Mouse (Mus musculus): Measurements from ENCODE around the gene Zmym2.

Zmym2 gene

DNA sequence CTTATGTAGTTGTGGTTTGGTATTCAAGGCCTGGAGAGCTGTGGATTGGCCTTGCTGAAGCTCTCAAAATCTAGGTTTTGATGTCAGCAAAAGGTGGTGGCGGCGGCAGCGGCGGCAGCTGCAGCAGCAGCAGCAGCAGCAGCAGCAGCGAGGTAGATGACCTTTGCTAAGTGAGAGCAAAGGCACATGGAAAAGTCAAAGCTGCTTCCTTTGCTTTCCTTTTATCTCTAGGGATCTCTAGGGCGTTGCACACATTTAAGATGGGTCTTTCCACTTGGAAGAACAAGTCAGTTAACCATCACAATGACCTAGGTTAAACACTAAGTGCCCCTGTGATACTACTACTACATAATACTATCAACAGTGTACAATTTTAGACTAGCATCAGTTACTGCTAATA lies 49.0 kb downstream of the Zmym2 start:
- no peak for DNase-seq

DNA sequence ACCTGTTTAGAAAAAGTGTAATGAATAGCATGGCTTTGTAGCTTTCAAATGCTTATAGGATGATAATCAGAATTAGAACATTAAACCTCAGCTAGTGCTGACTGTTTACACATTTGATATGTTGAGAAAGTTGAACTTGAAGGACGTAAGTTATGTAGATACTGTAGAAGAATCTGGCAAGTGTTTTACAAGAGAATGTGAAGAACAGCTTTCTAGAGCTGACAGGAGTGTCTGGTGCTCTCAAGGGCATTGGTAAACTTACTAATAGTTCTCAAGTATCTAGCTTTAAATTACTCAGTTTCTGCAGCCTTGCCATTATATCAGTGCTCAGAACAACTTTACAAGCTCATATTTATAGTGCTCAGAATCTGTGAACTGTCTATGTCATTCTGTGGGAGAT lies 53.5 kb downstream of the Zmym2 start:
- DNase-seq, result no peak

DNA sequence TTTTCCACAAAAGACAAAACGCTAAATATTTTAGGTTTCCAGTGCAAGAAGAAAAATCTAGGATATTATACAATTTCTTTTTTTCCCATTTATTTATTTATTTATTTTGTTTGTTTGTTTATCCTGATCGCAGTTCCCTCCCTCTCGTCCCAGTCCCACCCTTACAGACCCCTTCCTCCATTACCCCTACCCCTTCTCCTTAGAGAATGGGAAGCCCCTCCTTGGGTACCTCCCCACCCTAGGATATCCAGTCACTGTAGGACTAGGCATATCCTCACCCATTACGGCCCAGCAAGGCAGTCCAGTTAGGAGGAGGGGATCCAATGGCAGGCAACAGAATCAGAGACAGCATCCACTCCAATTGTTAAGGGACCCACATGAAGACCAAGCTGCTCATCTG lies 66.5 kb downstream of the Zmym2 start:
- DNase-seq, result no peak

DNA sequence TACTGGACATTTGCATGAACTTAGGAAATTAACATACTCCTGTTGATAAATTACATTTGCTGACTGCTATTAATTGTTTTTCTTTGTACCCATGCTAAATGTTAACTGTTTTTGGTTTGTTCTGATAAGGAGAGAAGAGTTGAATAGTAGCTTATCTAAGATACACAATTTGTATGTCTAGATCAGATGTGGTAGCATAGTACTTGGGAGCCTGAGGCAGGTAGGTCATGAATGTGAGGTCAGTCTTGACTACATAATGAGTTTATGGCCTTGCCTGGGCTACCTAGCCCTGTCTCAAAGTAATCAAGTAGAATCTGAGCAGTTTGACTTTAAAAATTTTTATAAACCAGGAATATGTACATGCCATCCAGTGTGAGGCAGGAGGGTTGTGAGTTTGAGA lies 67.9 kb downstream of the Zmym2 start:
- no peak for DNase-seq

DNA sequence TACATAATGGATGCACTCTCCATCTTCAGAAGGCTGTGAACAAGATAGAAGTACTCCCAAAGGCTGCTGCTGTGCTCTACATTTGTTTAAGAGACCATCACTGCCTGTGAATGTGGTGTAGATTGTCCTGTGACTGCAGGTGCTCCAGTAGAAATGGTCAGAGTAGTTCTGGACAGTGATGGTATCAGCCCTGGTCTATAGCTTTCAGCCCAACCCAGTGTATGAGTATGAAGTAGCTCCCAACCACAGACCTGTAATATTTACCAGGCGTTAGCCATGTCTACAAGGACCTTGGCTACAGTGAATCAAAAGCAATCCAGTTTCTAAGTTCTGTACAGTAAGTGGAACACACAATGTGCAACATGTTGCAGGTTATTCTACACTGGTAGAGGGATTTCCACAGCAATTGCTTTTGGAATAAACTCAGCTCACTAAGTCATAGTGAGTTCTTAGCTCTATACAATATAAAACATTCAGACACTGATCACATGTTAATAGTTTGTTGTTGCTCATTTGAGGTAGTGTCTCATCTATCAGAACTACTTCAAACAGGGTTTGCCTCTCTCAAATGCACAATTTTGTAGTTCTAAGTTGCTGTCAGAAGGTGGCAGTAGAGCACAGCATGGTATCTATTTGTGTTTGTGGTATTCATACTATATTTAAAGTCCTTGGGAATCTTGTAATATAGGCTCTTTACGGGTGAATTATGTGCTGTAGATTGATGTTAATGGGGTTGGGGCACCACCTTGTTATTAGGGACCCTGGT lies 77.7 kb downstream of the Zmym2 start:
- DNase-seq, result peak in 1 of 2 experiments; percentile 29

DNA sequence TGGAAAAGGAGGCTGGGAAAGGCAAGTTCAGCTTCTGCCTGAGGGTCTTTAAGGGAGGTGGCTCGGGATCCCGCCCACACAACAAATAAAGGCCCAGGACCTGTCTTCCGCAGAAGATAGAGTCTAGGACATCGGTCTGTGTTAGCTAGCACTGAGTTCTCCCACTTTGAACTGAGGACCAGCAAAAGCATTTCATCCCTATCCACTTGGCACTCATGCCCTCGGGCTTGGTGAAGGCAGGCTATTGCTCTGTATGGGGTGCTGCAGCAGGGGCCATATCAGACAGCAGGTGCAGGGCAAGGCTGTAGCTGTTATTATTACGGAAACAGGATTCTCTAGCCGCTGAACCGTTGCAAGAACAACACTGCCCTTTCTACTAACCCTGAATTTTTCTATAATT lies 83.2 kb downstream of the Zmym2 start:
- no peak for DNase-seq

DNA sequence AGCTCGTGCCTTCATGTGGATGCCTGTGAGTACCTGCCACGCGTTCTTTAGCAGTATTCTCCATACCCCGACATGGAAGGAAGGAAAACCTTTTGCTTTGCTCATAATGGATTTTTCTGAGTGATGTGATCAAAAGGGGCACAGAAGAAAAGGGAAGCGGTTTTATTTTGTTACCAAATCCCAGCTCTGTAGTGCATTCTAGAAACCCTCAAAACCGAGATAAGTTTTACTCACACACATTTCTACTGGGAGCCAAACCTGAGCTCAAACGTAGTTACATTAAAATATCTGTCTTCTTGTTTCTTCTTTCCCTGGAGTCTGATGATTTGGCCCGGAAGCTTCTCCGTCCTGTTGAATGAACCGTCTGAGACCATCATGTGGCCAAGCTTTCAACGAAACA lies 83.7 kb downstream of the Zmym2 start:
- no peak for DNase-seq

DNA sequence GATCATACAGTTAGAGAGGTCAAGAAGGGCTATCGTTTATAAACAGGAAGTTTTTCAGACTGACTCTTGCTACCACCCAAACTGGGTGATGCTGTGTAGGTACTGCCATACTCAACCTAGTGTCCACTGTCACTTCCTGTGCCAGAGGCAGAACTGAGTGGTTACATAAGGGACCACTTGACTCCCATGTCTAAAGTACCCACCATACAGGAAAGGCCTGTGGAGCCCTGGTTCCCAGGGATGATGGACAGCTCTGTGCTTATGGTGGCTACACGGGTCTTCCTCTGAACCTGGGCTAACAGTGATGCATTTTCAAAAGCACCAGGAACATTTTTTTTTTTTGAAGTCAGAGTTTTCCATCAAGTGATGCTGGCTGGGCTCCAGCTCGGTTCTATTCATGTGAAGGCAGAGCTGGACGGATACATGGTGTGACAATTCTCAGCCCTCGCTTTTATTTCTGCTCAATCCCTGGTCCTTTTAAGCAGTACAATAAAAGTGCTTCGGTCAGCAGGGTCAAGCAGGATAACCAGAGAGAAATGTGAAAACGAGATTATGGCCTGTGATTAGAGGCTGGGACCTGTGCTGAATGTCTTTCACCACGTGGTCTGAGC lies 91.7 kb downstream of the Zmym2 start:
- DNase-seq, result no peak

DNA sequence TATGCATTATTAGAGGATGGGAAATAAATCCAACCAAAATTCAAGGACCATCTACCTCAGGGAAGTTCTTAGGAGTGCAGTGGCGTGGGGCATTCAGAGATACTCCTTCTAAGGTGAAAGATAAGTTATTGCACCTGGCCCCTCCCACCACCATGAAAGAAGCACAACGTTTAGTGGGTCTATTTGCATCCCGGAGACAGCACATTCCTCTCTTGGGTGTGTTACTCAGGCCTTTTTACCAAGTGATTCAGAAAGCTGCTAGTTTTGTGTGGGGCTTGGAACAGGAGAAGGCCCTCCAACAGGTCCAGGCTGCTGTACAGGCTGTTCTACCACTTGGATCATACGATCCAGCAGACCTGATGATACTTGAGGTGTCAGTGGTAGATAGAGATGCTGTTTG lies 102.2 kb downstream of the Zmym2 start:
- DNase-seq, result no peak
